Mouse (Mus musculus) kidney, adult 2 months (tissue): ENCODE measurements around the gene Rpn1. TPM values are rescaled to one million over a fixed set of nuclear protein-coding genes. Genes with fewer than 3 reads are reported as not detected.

Experiments used
- DNase-seq: peaks from one replicate; pipeline ENCODE4 v3.0.0; 2021
- H3K27ac ChIP-seq: fragments of 200-500 bp; 2 replicates; pipeline ENCODE4 v1.5.1; 2012; ENCODE audit warnings: low read depth, low read length, control low read depth, inconsistent platforms; ENCODE audit not compliant: insufficient read depth
- H3K27me3 ChIP-seq: fragments of 200-500 bp; replicated peaks from 2 replicates; pipeline ENCODE4 v1.6.1; 2012; ENCODE audit warnings: mild to moderate bottlenecking, moderate library complexity, low read length, inconsistent platforms; ENCODE audit not compliant: control insufficient read depth, insufficient read depth
- H3K36me3 ChIP-seq: fragments of 200-500 bp; 2 replicates; pipeline ENCODE4 v1.6.1; 2012; ENCODE audit warnings: mild to moderate bottlenecking, moderate library complexity, low read length, inconsistent platforms; ENCODE audit not compliant: control insufficient read depth, insufficient read depth
- H3K4me1 ChIP-seq: fragments of 200-500 bp; 2 replicates; pipeline ENCODE4 v1.6.1; 2011; ENCODE audit warnings: low read length; ENCODE audit not compliant: control insufficient read depth, insufficient read depth
- H3K4me3 ChIP-seq: fragments of 200-500 bp; 2 replicates; pipeline ENCODE4 v1.5.1; 2011; ENCODE audit warnings: mild to moderate bottlenecking, low read depth, low read length, control low read depth; ENCODE audit not compliant: insufficient read depth
- CTCF ChIP-seq: fragments of 200-500 bp; conservative IDR thresholded peaks from 2 replicates; pipeline ENCODE4 v1.5.1; 2011; ENCODE audit warnings: low read depth, mild to moderate bottlenecking, control low read depth, low read length, moderate library complexity, mixed read lengths; ENCODE audit not compliant: insufficient read depth, insufficient read length
- POLR2A ChIP-seq: fragments of 200-500 bp; IDR thresholded peaks from one replicate; pipeline ENCODE4 v1.6.1; 2011; ENCODE audit warnings: low read depth, low read length, control low read depth
- WGBS: fragments of 180-500 bp; shearing (Covaris S2); methylation state at CpG from one replicate; pipeline ENCODE4 v1.1.7; 2018; 5-methylcytosine and 5-hydroxymethylcytosine counted together
- polyA plus RNA-seq: library from polyadenylated mRNA; depleted of rRNA; stranded (reverse); fragments of >200 nt; gene quantifications from 2 replicates; pipeline ENCODE4 v1.2.3, GENCODE M21; 2012

The Rpn1 gene
- polyA plus RNA-seq, 1 experiment = 188 TPM

GRCm38 (mm10) chr6:88105783-88106611 is 21.7 kb downstream of the Rpn1 start:
- H3K27ac ChIP-seq = no peak overlapping the region

GRCm38 (mm10) chr6:88106612-88107123 is 22.4 kb downstream of the Rpn1 start:
- no peak for DNase-seq
- TF ChIP-seq POLR2A = no peak
- TF ChIP-seq CTCF = no peak
- H3K4me3 ChIP-seq = no peak overlapping the region
- H3K4me1 ChIP-seq = no peaks in the 10 kb centered on the region
- WGBS = over 99% methylated on average over 12 of the region's 12 CpGs
- H3K36me3 ChIP-seq = peaks cover 2% of the 10 kb centered on the region; the same call in 1 of the 2 replicates
- H3K27ac ChIP-seq = no peak overlapping the region
- H3K27me3 ChIP-seq = no peaks in the 10 kb centered on the region

More at GRCm38 (mm10) chr6:88105783-88106611, 21.7 kb downstream of the Rpn1 start:
- TF ChIP-seq POLR2A (no peak), CTCF (peak; percentile 95)
- 11% methylated on average over 32 of the region's 32 CpGs for WGBS
- peaks cover 2% of the 10 kb centered on the region; the same call in 1 of the 2 replicates for H3K36me3 ChIP-seq
- H3K27me3 ChIP-seq = no peaks in the 10 kb centered on the region
- peak; percentile 93 for DNase-seq
- H3K4me1 ChIP-seq = no peaks in the 10 kb centered on the region
- H3K4me3 ChIP-seq = peak overlapping the region; percentile 42

GRCm38 (mm10) chr6:88107661-88108535 is 23.6 kb downstream of the Rpn1 start:
- no peak for DNase-seq
- WGBS = 77% methylated on average over 10 of the region's 10 CpGs
- Histone ChIP-seq H3K4me1 (no peaks in the 10 kb centered on the region), H3K27me3 (no peaks in the 10 kb centered on the region), H3K36me3 (no peaks in the 10 kb centered on the region; the same call in 1 of the 2 replicates), H3K27ac (no peak overlapping the region), H3K4me3 (no peak overlapping the region)
- no peak for TF ChIP-seq CTCF
- TF ChIP-seq POLR2A = no peak

- Histone ChIP-seq H3K36me3 (no peaks in the 10 kb centered on the region), H3K4me3 (no peak overlapping the region), H3K4me1 (no peaks in the 10 kb centered on the region), H3K27ac (no peak overlapping the region), H3K27me3 (no peaks in the 10 kb centered on the region)
- 46% methylated on average over 7 of the region's 7 CpGs for WGBS
- peak; percentile 61 for DNase-seq
- no peak for TF ChIP-seq POLR2A
- TF ChIP-seq CTCF = peak; percentile 83
Measured at GRCm38 (mm10) chr6:88113139-88113538, 28.9 kb downstream of the Rpn1 start.

GRCm38 (mm10) chr6:88114414-88114813 is 30.1 kb downstream of the Rpn1 start:
- TF ChIP-seq CTCF (no peak), POLR2A (no peak)
- H3K36me3 ChIP-seq = no peaks in the 10 kb centered on the region
- H3K4me3 ChIP-seq = no peak overlapping the region
- no peaks in the 10 kb centered on the region for H3K27me3 ChIP-seq
- H3K27ac ChIP-seq = no peak overlapping the region
- WGBS = 79% methylated on average over 5 of the region's 5 CpGs
- DNase-seq = no peak
- H3K4me1 ChIP-seq = no peaks in the 10 kb centered on the region

- peak; percentile 48 for DNase-seq
- 65% methylated on average over 21 of the region's 21 CpGs for WGBS
- TF ChIP-seq POLR2A (no peak), CTCF (no peak)
- H3K4me1 ChIP-seq = no peaks in the 10 kb centered on the region
- H3K27ac ChIP-seq = no peak overlapping the region
- no peaks in the 10 kb centered on the region for H3K27me3 ChIP-seq
- no peaks in the 10 kb centered on the region for H3K36me3 ChIP-seq
- H3K4me3 ChIP-seq = no peak overlapping the region
Measured at GRCm38 (mm10) chr6:88116347-88117183, 32.3 kb downstream of the Rpn1 start.
